Mouse (Mus musculus) lung, adult 2 months (tissue): ENCODE results near the gene Csnka2ip.

Experiments
- CTCF ChIP-seq: fragments of 200-500 bp; IDR thresholded peaks from 2 replicates; pipeline ENCODE4 v1.5.1; 2011; ENCODE audit warnings: mild to moderate bottlenecking, low read length, control low read depth; ENCODE audit not compliant: insufficient read depth
- POLR2A ChIP-seq: fragments of 200-500 bp; IDR thresholded peaks from 2 replicates; pipeline ENCODE4 v1.6.1; 2011; ENCODE audit warnings: low read depth, mild to moderate bottlenecking, control low read depth, low read length, borderline replicate concordance; ENCODE audit errors: extremely low read depth

- TF ChIP-seq CTCF (no peak), POLR2A (no peak)
These were observed 15.4 kb downstream of the Csnka2ip start for GRCm38 (mm10) chr16:64586825-64587224.
